Mouse (Mus musculus) effector memory CD4-positive, alpha-beta T cell, adult 7 months (primary cell): ENCODE measurements around the gene Mycl. TPM values are rescaled to one million over a fixed set of nuclear protein-coding genes. Genes with fewer than 3 reads are reported as not detected.

Experiments
- polyA plus RNA-seq: library from polyadenylated mRNA; unstranded; fragments of 100-300 nt; shearing (Covaris generic); gene quantifications from one replicate; pipeline ENCODE4 v1.2.1, GENCODE M21; 2017

Gene Mycl
- polyA plus RNA-seq = 0.56 TPM

GRCm38 (mm10) chr4:122995404-122996220, at the start of gene Mycl:
Gene Mycl, plus strand, starts transcription at chr4:122995652.

GRCm38 (mm10) chr4:122961100-122961567, 34.3 kb upstream of the Mycl start, which contains the start of gene Mfsd2a:
Gene Mfsd2a, minus strand, starts transcription at chr4:122961188.

GRCm38 (mm10) chr4:123016451-123016957, 21.1 kb downstream of the Mycl start, which contains the start of gene Trit1:
Gene Trit1, plus strand, starts transcription at chr4:123016597.

Other genes starting within 250 kb of the Mycl start
- gene Ppt1, start 159.4 kb upstream of the Mycl start, polyA plus RNA-seq = 63.6 TPM
- 84.7 TPM for gene Cap1, start 109.6 kb upstream of the Mycl start, polyA plus RNA-seq
- gene Mfsd2a, start 34.5 kb upstream of the Mycl start, polyA plus RNA-seq = 5.4 TPM
- 22.5 TPM for gene Trit1, start 20.9 kb downstream of the Mycl start, polyA plus RNA-seq
- gene Bmp8b, start 109.5 kb downstream of the Mycl start, polyA plus RNA-seq = not detected
- gene Oxct2b, start 120.6 kb downstream of the Mycl start, polyA plus RNA-seq = not detected
- gene Ppie, start 144.3 kb downstream of the Mycl start, polyA plus RNA-seq = 73.8 TPM
- 0.61 TPM for gene Hpcal4, start 187.6 kb downstream of the Mycl start, polyA plus RNA-seq
- gene Nt5c1a, start 205.9 kb downstream of the Mycl start, polyA plus RNA-seq = not detected
- not detected for gene Heyl, start 237.9 kb downstream of the Mycl start, polyA plus RNA-seq